8 mouse cellular contexts compared by ENCODE assay signal in the genomic region with DNA sequence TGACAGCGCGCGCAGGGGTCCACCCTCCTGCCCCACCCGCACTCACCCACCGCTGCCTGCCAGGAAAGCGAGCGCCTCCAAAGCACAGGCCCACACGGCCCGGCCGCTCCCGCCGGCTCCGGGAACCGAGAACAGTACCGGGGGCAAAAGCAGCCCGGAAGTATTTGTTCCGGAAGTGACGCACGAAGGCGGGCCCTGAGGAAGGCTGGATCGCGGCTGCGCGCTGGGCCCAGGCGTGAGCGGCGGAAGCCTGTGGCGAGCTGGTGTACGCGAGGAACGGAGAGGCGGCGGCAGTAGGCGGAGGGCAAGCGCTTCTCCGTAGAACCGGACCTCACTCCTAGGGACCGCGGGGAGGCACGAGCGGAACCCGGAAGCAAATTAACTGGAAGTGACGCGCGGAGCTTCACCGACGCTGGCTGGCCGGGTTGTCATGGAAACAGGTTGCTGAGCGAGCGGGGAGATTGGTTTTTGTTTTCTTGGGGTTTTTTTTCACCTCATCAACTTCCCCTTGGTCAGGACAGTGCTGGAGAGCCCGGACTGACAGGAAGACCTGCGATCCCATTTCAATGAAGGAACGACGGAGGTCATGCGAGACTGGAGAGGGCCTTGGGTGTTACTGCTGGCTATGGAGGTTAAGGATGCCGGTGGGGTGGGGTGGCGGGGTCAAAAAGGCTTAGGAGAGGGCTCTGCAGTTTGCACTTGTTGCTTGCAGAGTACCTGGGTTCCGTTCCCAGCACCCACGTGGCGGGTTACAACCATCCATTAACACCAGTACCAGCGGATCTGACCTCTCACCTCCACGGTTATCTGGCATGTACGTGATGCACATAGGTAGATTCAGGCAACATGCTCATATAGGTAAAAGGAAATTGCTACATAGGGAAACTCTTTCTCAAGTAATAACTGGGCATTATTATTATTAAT. TPM values are rescaled to one million over a fixed set of nuclear protein-coding genes. Genes with fewer than 3 reads are reported as not detected.
DNase-seq lines count a peak whose midpoint lies in the region; ATAC-seq lines count a peak whose summit lies in the region.

A gene (minus strand): TSS at position 175 of the 924 bp plus-strand sequence.

- H3K27me3 ChIP-seq in intestine, embryonic 14.5 days (replicated peaks; ENCODE audit: control insufficient read depth, insufficient read depth, low read length): no peaks in the 10 kb centered on the region

- H3K9me3 ChIP-seq in intestine, embryonic 14.5 days (ENCODE audit: control insufficient read depth, low read length): no peaks in the 10 kb centered on the region

- peak; percentile 95 to 99 for DNase-seq in adrenal gland, adult (ENCODE audit: inconsistent age in 2 of 2, low spot score in 1 of 2)
- peak; percentile 91 for DNase-seq in embryo, embryonic 10.5 days (ENCODE audit: low spot score)
- peak; percentile 91 for DNase-seq in gastrocnemius, postnatal 25 days
- peak; percentile 98 for DNase-seq in intestine, embryonic 14.5 days (ENCODE audit: low spot score)
- peak; percentile 92 to 95 for DNase-seq in left cerebral cortex, postnatal 14 days (ENCODE audit: low spot score in 2 of 2)
- peak; percentile 90 for DNase-seq in mesoderm, embryonic 11.5 days (ENCODE audit: low read depth, low spot score)
- DNase-seq in right cerebral cortex, postnatal 36 days (ENCODE audit: low spot score in 2 of 2): peak; percentile 88 to 92
- peak; percentile 90 for DNase-seq in yolk sac, embryonic 10.5 days (ENCODE audit: low spot score)

- H3K27ac ChIP-seq in intestine, embryonic 14.5 days (ENCODE audit: low read depth): peak within 1 kb of the TSS; percentile 96

- peak within 1 kb of the TSS; percentile 80 for H3K4me2 ChIP-seq in intestine, embryonic 14.5 days (ENCODE audit: low read length)

- peaks cover 4% of the 10 kb centered on the region; the same call in 1 of the 2 replicates for H3K36me3 ChIP-seq in intestine, embryonic 14.5 days (ENCODE audit: control insufficient read depth, insufficient read depth, low read length)

- H3K4me1 ChIP-seq in intestine, embryonic 14.5 days (replicated peaks; ENCODE audit: control insufficient read depth, insufficient read depth, low read length): peaks cover 15% of the 10 kb centered on the region

- H3K4me3 ChIP-seq in intestine, embryonic 14.5 days (ENCODE audit: low read depth, low read length): peak within 1 kb of the TSS; percentile 83

- 1% methylated on average over 63 of the region's 63 CpGs for WGBS in intestine, embryonic 14.5 days

- peak within 1 kb of the TSS; percentile 86 for H3K9ac ChIP-seq in intestine, embryonic 14.5 days (ENCODE audit: low read length)

- intact Hi-C loops in left cerebral cortex, postnatal 14 days (cut with DNase I): loop anchor here (10.0 kb wide), 1 partner anchor 418 kb away; no protein-coding TSS in a partner anchor

- ATAC-seq in intestine, embryonic 14.5 days (replicated peaks; ENCODE audit: low FRiP score, low TSS enrichment, low read depth): peak; percentile 90

RNA-seq across cellular contexts. Expression of the gene that starts here (rescaled TPM):
- 10 to 100 TPM; 15.1 to 15.7 TPM for total RNA-seq in gastrocnemius, postnatal 25 days (2021)
- polyA plus RNA-seq in intestine, embryonic 14.5 days (2014; fragmentation: Nextera tagmentation; extraction: Ambion mirVana): 13.9 and 15.1 TPM in 2 replicates
- total RNA-seq in left cerebral cortex, postnatal 14 days (2021): 10 to 100 TPM; 74.5 to 77.2 TPM

Comparison
In these comparisons a context has a peak if more than half of its experiments do, and no peak if none do; other contexts are left out.
1. Peak in every context shown above with its lines: DNase-seq, ATAC-seq, H3K4me3 ChIP-seq and H3K27ac ChIP-seq.
2. RNA of the gene that starts here (total RNA-seq): 74.5 to 77.2 TPM in left cerebral cortex, postnatal 14 days; 15.1 to 15.7 TPM in gastrocnemius, postnatal 25 days; every median in the first group is over 4 times any median in the second.